Mouse (Mus musculus): ENCODE data around the gene Mmab. TPM values are rescaled to one million over a fixed set of nuclear protein-coding genes. Genes with fewer than 3 reads are reported as not detected.

The Mmab gene
- 19.0 and 32.9 TPM in 2 replicates for polyA plus RNA-seq (2014; fragmentation: Nextera tagmentation; extraction: Ambion mirVana)

DNA sequence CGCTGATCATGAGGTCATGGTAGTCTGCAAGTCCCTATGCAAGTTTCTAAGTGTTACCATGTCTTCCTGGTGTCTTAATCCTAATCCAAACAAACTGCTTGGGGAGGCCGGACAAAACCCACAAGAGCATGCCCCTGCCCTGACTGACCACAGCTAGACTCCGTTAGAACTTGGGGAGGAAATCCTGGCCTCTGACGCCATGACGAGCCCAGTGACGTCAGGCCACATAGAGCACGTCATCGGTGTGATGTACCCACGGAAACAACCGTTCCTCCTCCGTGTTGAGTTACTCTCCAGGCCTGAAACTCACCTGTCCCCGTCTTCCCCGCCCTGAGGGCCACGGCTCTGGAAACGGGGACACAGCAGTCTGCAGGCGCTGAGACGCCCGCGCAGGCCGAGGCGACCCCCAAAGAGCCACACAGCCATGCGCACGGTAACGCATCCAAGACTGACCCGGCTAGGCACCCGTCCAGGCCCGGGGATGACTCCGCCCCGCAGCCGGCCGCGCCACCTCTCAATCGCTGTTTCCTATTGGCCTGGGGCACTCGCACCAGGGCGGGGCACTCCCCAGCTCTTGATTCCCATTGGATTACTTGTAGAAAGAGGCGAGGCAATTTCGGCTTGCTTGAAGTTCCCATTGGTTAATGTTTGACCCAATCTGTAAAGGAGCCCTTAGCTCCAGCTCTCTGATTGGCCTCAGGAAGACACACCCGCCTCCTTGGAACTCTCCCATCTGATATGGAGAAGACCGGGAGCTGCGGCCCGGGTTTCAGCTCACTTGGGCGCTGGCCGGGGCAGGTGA lies at the start of gene Mmab, which contains the start of gene Mvk:
Gene Mmab (minus strand): TSS at position 495 of the 802 bp plus-strand sequence.
Gene Mvk (plus strand): TSS at position 704 of the 802 bp plus-strand sequence.
- H3K4me3 ChIP-seq (ENCODE audit: low read length): peak within 1 kb of the TSS; percentile 71
- peak within 1 kb of the TSS; percentile 34; the same call in 1 of the 2 replicates for H3K27ac ChIP-seq (ENCODE audit: low read depth, low read length)
- peak within 1 kb of the TSS; percentile 70 for H3K9ac ChIP-seq (ENCODE audit: low read depth, low read length)
- ATAC-seq (ENCODE audit: low FRiP score, low TSS enrichment): peak; percentile 98
- peaks cover 13% of the 10 kb centered on the region for H3K4me1 ChIP-seq (ENCODE audit: control insufficient read depth, insufficient read depth, low read length)
- no peaks in the 10 kb centered on the region for H3K27me3 ChIP-seq (ENCODE audit: control insufficient read depth, insufficient read depth, low read length)
- peak within 1 kb of the TSS; percentile 82 for H3K4me2 ChIP-seq (replicated peaks; ENCODE audit: low read depth, low read length)
- no peaks in the 10 kb centered on the region for H3K9me3 ChIP-seq (ENCODE audit: control insufficient read depth, low read length)
- H3K36me3 ChIP-seq (ENCODE audit: control insufficient read depth, insufficient read depth, low read length): peaks cover 11% of the 10 kb centered on the region
- 2% methylated on average over 43 of the region's 43 CpGs for WGBS

GRCm38 (mm10) chr5:114490241-114490640 lies 46.4 kb upstream of the Mmab start:
- no peaks in the 10 kb centered on the region for H3K36me3 ChIP-seq (ENCODE audit: control insufficient read depth, insufficient read depth, low read length)
- no peaks in the 10 kb centered on the region for H3K27me3 ChIP-seq (ENCODE audit: control insufficient read depth, insufficient read depth, low read length)
- 92% methylated on average over 8 of the region's 8 CpGs for WGBS
- H3K4me3 ChIP-seq (ENCODE audit: low read length): no peak overlapping the region
- no peak overlapping the region for H3K27ac ChIP-seq (ENCODE audit: low read depth, low read length)
- no peaks in the 10 kb centered on the region for H3K4me1 ChIP-seq (ENCODE audit: control insufficient read depth, insufficient read depth, low read length)
- no peaks in the 10 kb centered on the region for H3K9me3 ChIP-seq (ENCODE audit: control insufficient read depth, low read length)
- no peak for ATAC-seq (ENCODE audit: low FRiP score, low TSS enrichment)
- H3K4me2 ChIP-seq (replicated peaks; ENCODE audit: low read depth, low read length): no peak overlapping the region
- no peak overlapping the region for H3K9ac ChIP-seq (ENCODE audit: low read depth, low read length)

- no peaks in the 10 kb centered on the region for H3K4me1 ChIP-seq (ENCODE audit: control insufficient read depth, insufficient read depth, low read length)
- no peak overlapping the region for H3K27ac ChIP-seq (ENCODE audit: low read depth, low read length)
- H3K9me3 ChIP-seq (ENCODE audit: control insufficient read depth, low read length): no peaks in the 10 kb centered on the region
- H3K36me3 ChIP-seq (ENCODE audit: control insufficient read depth, insufficient read depth, low read length): no peaks in the 10 kb centered on the region
- no peak overlapping the region for H3K4me2 ChIP-seq (replicated peaks; ENCODE audit: low read depth, low read length)
- no peak overlapping the region for H3K4me3 ChIP-seq (ENCODE audit: low read length)
- WGBS: 91% methylated on average over 6 of the region's 6 CpGs
- no peak overlapping the region for H3K9ac ChIP-seq (ENCODE audit: low read depth, low read length)
- ATAC-seq (ENCODE audit: low FRiP score, low TSS enrichment): no peak
- H3K27me3 ChIP-seq (ENCODE audit: control insufficient read depth, insufficient read depth, low read length): no peaks in the 10 kb centered on the region
Measured at GRCm38 (mm10) chr5:114489570-114489969, 45.7 kb upstream of the Mmab start.

DNA sequence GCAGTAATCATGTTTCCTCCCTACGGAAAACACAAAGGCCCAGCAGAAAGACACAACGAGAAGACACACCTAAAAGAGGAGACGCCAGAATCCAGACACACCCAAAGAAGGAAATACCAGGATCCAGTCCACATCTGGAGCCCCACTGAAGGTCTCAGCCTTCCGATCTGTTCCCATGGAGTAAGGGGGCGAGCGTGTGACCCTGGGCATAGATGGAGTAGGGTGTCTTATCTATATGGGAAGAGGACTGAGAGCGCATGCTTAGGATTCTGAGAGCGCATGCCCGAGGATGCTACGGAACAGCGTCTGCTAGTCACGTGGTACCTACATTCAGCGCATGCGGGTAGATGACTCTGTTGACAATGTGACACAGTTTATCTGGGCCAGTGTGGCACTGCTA lies 41.8 kb upstream of the Mmab start:
- H3K4me3 ChIP-seq (ENCODE audit: low read length): no peak overlapping the region
- no peak for ATAC-seq (ENCODE audit: low FRiP score, low TSS enrichment)
- H3K9ac ChIP-seq (ENCODE audit: low read depth, low read length): no peak overlapping the region
- peaks cover 8% of the 10 kb centered on the region for H3K4me1 ChIP-seq (ENCODE audit: control insufficient read depth, insufficient read depth, low read length)
- no peak overlapping the region for H3K27ac ChIP-seq (ENCODE audit: low read depth, low read length)
- H3K4me2 ChIP-seq (replicated peaks; ENCODE audit: low read depth, low read length): no peak overlapping the region
- H3K27me3 ChIP-seq (ENCODE audit: control insufficient read depth, insufficient read depth, low read length): no peaks in the 10 kb centered on the region
- no peaks in the 10 kb centered on the region for H3K9me3 ChIP-seq (ENCODE audit: control insufficient read depth, low read length)
- no peaks in the 10 kb centered on the region for H3K36me3 ChIP-seq (ENCODE audit: control insufficient read depth, insufficient read depth, low read length)
- whole genome bisulfite sequencing: 89% methylated on average over 14 of the region's 14 CpGs

GRCm38 (mm10) chr5:114482587-114483011 lies 38.7 kb upstream of the Mmab start:
- Histone ChIP-seq H3K4me1 (ENCODE audit: control insufficient read depth, insufficient read depth, low read length) (peaks cover 8% of the 10 kb centered on the region), H3K36me3 (ENCODE audit: control insufficient read depth, insufficient read depth, low read length) (no peaks in the 10 kb centered on the region), H3K27me3 (ENCODE audit: control insufficient read depth, insufficient read depth, low read length) (no peaks in the 10 kb centered on the region), H3K4me3 (ENCODE audit: low read length) (no peak overlapping the region), H3K27ac (ENCODE audit: low read depth, low read length) (0 out of 2 replicates have a peak overlapping the region, but pooled peaks have one; percentile 17), H3K9ac (ENCODE audit: low read depth, low read length) (no peak overlapping the region), H3K9me3 (ENCODE audit: control insufficient read depth, low read length) (no peaks in the 10 kb centered on the region), H3K4me2 (replicated peaks; ENCODE audit: low read depth, low read length) (peak overlapping the region; percentile 30; the same call in 1 of the 2 replicates)
- 5% methylated on average over 14 of the region's 14 CpGs for whole genome bisulfite sequencing
- ATAC-seq (ENCODE audit: low FRiP score, low TSS enrichment): 0 out of 2 replicates have a peak, but pooled peaks have one; percentile 63

DNA sequence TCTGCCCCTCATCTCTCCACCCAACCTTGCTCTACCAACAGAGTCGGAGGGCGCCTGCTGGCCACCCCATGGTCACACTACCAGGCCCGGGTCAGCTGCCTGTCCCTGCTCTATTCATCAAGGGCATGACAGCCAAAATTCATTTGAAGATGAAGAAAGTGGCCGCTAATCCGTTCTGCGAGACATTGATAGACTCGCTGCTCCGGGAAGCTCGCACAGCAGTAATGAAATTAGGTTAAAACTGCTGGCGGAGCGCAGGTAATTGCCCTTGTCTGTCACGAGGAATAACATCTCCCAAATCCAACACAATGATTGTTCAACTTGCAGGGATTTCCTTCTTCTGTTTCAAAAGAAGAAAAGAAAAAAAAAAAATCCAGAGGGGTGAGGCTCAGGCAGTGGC lies 34.4 kb upstream of the Mmab start:
- Histone ChIP-seq H3K9ac (ENCODE audit: low read depth, low read length) (no peak overlapping the region), H3K36me3 (ENCODE audit: control insufficient read depth, insufficient read depth, low read length) (no peaks in the 10 kb centered on the region), H3K27me3 (ENCODE audit: control insufficient read depth, insufficient read depth, low read length) (no peaks in the 10 kb centered on the region), H3K27ac (ENCODE audit: low read depth, low read length) (no peak overlapping the region), H3K4me2 (replicated peaks; ENCODE audit: low read depth, low read length) (no peak overlapping the region), H3K9me3 (ENCODE audit: control insufficient read depth, low read length) (no peaks in the 10 kb centered on the region), H3K4me1 (ENCODE audit: control insufficient read depth, insufficient read depth, low read length) (peaks cover 15% of the 10 kb centered on the region), H3K4me3 (ENCODE audit: low read length) (no peak overlapping the region)
- no peak for ATAC-seq (ENCODE audit: low FRiP score, low TSS enrichment)
- WGBS: 84% methylated on average over 12 of the region's 12 CpGs

- no peak overlapping the region for H3K27ac ChIP-seq (ENCODE audit: low read depth, low read length)
- WGBS: 35% methylated on average over 35 of the region's 35 CpGs
Measured at GRCm38 (mm10) chr5:114474741-114475491, 31.1 kb upstream of the Mmab start.

GRCm38 (mm10) chr5:114470359-114470758 lies 26.5 kb upstream of the Mmab start:
- no peak for ATAC-seq (ENCODE audit: low FRiP score, low TSS enrichment)
- H3K4me2 ChIP-seq (replicated peaks; ENCODE audit: low read depth, low read length): no peak overlapping the region
- H3K4me3 ChIP-seq (ENCODE audit: low read length): no peak overlapping the region
- H3K36me3 ChIP-seq (ENCODE audit: control insufficient read depth, insufficient read depth, low read length): no peaks in the 10 kb centered on the region
- H3K27ac ChIP-seq (ENCODE audit: low read depth, low read length): no peak overlapping the region
- H3K4me1 ChIP-seq (ENCODE audit: control insufficient read depth, insufficient read depth, low read length): peaks cover 30% of the 10 kb centered on the region
- no peaks in the 10 kb centered on the region for H3K9me3 ChIP-seq (ENCODE audit: control insufficient read depth, low read length)
- peaks cover 3% of the 10 kb centered on the region; the same call in 1 of the 2 replicates for H3K27me3 ChIP-seq (ENCODE audit: control insufficient read depth, insufficient read depth, low read length)
- no peak overlapping the region for H3K9ac ChIP-seq (ENCODE audit: low read depth, low read length)
- WGBS: 64% methylated on average over 3 of the region's 3 CpGs

More at GRCm38 (mm10) chr5:114474741-114475491, 31.1 kb upstream of the Mmab start:
- Histone ChIP-seq H3K4me1 (ENCODE audit: control insufficient read depth, insufficient read depth, low read length) (peaks cover 7% of the 10 kb centered on the region; the same call in 1 of the 2 replicates), H3K9ac (ENCODE audit: low read depth, low read length) (no peak overlapping the region), H3K27me3 (ENCODE audit: control insufficient read depth, insufficient read depth, low read length) (no peaks in the 10 kb centered on the region), H3K4me2 (replicated peaks; ENCODE audit: low read depth, low read length) (no peak overlapping the region), H3K36me3 (ENCODE audit: control insufficient read depth, insufficient read depth, low read length) (no peaks in the 10 kb centered on the region), H3K9me3 (ENCODE audit: control insufficient read depth, low read length) (no peaks in the 10 kb centered on the region), H3K4me3 (ENCODE audit: low read length) (no peak overlapping the region)
- ATAC-seq (ENCODE audit: low FRiP score, low TSS enrichment): no peak; the same call in 1 of the 2 replicates

Measured in kidney, embryonic 14.5 days (tissue).